Mouse (Mus musculus): ENCODE data around the gene Kctd15.

The Kctd15 gene

GRCm38 (mm10) chr7:34667874-34668273, 11.3 kb upstream of the Kctd15 start:
- in situ Hi-C loops (cut with MboI) = no loop called here

GRCm38 (mm10) chr7:34663145-34663544, 6.6 kb upstream of the Kctd15 start:
- in situ Hi-C loops (cut with MboI) = no loop called here

- in situ Hi-C loops (cut with MboI) = no loop called here
Observed at GRCm38 (mm10) chr7:34662227-34662626, 5.7 kb upstream of the Kctd15 start.

DNA sequence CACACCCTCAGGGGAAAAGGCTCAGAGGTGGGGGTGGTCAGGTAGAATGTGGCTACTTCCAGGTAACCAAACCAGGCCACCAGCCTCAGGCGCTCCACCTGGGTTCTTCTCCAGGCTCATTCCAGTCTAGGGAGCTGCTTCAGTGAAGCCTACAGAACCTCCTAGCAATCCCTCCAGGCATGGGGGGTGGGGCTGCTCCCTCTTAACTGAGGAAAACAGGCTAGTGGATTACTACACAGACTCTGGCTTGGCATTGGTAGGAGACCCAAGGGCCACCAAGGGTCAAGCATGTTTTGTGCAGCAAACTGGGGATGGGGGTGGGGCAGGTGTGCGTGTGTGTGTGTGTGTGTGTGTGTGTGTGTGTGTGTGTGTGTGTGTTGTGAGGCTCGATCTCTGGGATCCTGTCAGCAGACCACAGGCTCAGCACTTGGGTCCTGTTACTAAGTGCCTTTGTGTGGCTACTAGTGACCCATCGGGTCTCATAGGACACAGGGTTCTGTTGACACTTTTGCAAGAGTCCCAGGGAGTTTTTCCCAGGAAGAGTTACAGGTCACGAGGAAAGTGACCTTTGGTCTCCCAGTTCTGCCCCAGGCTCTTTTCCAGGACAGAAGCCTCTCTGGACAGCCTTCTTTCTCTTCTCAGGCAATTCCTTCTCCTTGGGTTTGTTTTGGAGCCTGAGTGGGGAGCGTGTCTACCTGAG, 3.0 kb upstream of the Kctd15 start:
- in situ Hi-C loops (cut with MboI) = no loop called here

- in situ Hi-C loops (cut with MboI) = no loop called here
Observed at GRCm38 (mm10) chr7:34655086-34655839, 1.3 kb downstream of the Kctd15 start.

DNA sequence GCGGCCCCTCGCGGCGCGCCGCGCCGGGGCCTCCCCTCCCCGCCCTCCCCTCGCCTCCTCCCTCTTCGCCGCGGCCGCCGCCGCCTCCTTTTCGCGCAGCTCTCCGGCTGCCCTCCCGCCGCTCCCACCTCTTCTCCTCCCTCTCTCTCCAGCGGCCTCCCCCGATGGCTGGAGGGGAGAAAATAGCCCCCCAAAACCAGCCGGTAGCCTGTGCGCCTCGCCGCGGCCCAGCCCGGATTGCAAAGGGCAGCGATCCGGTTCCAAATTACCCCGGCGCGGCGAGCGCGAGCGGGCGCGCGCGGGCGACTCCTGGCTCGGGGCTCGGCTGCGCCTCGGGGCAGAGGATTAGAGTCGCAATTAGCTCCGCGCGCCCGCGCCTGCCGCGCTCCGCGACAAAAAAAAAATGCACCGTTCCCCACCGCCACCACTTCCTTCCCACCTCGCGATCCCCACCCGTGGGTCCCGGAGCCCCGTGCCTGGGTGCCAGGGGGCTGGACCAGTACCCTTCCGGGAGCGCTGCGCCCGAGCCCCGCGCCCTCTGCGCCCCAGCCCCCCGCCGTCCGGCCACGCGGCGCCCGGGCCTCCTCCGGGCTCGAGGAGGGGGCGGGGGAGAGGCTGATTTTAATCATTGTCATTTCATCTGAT, 2.0 kb downstream of the Kctd15 start:
- in situ Hi-C loops (cut with MboI) = no loop called here

DNA sequence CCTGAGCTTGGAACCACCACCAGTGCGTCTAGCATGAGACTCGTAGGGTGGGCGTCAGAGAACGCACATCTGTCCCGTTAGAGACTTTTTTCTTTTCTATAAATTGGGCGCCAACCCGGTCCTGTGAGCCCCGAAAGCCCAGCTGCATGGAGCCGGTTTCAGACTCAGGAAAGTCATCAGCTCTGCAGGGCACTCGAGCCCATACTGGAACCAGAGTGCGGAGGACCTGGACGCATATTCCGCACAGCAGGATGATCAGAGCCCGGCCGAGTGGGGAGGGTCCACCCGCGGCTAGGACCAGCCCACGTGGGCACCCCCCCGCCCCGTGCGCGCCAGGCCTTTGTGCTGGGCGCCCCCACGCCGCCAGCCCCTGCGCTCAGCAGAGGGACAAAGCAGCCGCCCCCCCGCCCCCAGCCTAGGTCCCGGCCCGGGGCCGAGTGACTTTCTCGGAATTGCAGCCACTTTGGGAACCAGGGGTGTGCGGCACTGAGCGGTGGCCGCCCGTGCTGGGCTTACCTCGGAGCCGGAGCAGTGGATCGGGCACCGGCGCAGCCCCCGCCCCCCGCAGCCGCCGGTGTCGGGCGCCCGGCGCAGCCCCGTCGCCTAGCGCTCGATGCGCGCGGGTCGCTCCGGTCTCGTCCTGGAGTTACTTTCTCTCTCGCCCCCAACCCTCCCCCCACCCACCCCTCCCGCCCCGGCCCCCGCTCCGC, 2.6 kb downstream of the Kctd15 start:
- in situ Hi-C loops (cut with MboI) = no loop called here

- in situ Hi-C loops (cut with MboI) = no loop called here
Observed at GRCm38 (mm10) chr7:34652751-34653502, 3.6 kb downstream of the Kctd15 start.

DNA sequence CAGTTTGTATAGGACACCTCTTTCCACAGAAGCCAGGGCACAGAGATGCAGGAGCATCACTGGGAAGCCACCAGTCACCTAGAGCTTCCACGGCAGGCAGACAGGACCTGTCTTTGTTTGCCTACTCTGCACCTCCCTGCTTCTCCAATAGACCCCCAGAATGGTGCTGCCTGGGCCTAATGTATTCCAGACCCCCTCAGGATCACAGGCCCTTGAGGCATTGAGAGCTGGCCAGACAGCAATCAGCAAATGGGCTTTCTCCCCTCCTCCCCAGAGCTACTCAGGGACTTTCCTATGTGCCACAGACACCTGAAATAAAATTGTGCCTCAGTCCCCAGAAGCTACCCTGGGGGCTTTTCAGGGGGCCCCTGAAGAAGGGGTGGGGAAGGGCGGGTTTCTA, 5.2 kb downstream of the Kctd15 start:
- in situ Hi-C loops (cut with MboI) = no loop called here

DNA sequence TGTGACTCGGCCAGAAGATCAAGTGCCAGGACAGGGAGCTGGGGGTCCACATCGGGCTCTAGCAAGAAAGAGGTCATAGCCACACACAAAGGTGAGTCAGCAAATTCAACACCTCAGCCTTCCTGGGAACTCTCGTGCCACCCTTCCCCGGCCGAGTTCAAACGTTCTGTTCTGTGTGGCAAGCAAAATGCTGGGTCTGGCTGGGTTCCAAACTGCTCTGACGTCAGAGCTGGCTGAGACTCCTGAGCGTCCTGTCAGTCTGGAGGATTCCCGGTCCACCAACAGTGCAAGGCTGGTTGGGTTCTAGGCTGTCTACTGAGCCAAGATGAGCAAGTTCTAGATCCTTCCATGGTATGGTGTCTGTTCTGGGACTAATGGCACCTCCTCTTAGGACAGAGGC, 9.5 kb downstream of the Kctd15 start:
- in situ Hi-C loops (cut with MboI) = no loop called here

DNA sequence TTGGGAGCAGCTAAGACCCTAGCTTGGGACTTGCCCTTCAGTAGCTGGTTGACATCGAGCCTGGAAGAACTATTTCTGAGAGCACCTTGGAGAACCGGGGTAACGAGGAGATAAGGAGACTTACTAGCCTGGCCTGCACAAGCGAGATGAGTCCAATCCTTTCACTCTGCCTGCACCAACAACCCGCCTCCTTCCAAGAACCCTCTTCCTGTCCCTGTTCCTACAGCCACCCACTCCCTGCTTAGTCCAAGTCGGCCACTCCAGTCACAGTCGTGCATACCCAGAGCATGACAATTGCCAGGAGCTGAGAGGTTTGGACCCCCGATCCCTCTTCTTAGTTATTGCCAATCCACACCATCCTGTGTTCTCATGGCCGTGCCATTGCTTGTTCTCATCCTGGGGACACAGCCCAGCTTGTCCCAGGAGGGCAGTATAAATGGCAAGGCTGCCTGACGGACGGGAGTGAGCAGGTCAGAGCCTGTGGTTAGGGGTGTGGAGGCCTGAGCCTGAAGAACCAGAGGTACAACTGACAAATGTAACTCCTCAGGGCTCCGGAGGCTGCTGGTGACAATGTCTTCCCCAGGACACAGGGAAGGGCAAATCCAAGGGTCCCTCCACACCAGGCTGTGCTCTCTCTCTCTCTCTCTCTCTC, 10.3 kb downstream of the Kctd15 start:
- in situ Hi-C loops (cut with MboI) = no loop called here

DNA sequence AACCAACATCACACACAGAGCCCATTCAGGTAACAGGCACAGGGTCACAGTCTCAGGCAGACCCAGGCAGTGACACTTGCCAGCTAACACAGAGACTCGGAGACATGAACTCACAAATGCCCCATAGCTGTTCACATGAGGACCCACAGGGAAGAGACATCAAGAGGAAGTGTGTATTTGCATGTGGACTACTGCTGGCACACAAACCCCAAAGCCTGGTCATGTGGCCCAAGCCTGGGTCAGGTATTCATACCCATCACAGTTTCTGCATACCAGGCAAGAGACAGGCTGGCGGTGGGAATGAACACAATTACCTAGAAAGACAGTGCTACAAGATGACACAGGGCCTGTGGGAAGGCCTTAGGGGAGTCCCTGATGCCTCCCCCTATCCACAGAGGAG, 10.9 kb downstream of the Kctd15 start:
- in situ Hi-C loops (cut with MboI) = no loop called here

GRCm38 (mm10) chr7:34644591-34644990, 11.9 kb downstream of the Kctd15 start:
- in situ Hi-C loops (cut with MboI) = no loop called here

DNA sequence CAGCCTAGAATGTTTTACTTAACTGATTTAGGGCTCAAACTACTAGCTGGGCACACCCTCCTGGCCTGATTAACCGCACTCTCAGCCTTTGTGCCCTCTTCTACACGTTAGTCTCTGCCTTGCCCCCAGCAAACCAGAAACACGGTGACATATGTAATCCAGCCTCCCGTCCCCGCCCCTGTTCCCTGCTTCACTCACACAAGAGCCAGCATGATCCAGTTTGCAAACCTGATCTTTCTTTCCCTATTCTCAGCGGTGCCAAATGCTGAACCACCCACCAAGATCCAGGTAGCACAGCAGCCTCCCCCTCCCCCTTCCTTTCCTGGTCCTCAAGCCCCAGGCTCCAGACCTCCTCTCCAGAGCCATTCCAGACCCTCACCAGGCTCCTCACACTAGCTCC, 13.2 kb downstream of the Kctd15 start:
- in situ Hi-C loops (cut with MboI) = no loop called here

DNA sequence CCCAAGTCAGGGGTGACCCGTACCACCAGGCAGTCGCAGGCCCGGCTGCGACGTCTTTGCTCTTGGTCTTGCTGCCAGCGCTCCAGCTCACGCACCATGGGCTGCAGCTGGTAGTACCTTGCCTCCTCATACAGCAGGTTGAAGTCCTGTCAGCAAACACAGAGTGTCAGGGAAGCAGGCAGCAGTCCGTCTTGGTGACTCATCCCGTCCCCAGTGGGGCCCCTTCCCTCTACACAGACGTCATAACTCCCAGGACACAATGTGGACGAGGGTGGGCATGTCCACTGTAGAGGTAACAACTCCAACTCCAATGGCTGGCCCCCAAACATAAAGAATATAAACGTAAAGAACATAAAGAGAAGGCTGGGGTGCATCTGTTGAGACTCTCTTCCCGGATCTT, 14.6 kb downstream of the Kctd15 start:
- in situ Hi-C loops (cut with MboI) = no loop called here

- in situ Hi-C loops (cut with MboI) = no loop called here
Observed at GRCm38 (mm10) chr7:34639798-34640197, 16.7 kb downstream of the Kctd15 start.

DNA sequence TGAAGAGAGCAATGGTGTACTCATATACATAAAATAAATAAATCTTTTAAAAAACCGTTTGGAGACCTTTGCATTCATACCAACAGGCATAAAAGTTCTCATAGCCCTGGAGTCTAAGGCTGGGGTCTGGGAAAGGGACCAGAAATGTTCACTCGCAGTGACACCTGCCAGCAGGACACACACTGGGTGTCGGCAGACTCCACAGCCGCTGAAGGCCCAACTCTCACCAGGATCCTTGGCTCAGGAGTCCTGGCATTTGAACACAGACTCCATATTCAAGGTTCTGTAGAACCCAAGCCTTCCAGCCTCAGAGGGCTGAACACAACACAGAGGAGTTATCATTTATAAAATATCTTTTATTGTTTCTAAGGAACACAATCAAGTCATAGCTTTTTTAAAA, 19.9 kb downstream of the Kctd15 start:
- in situ Hi-C loops (cut with MboI) = no loop called here

- in situ Hi-C loops (cut with MboI) = no loop called here
Observed at GRCm38 (mm10) chr7:34632966-34633742, 23.4 kb downstream of the Kctd15 start.

DNA sequence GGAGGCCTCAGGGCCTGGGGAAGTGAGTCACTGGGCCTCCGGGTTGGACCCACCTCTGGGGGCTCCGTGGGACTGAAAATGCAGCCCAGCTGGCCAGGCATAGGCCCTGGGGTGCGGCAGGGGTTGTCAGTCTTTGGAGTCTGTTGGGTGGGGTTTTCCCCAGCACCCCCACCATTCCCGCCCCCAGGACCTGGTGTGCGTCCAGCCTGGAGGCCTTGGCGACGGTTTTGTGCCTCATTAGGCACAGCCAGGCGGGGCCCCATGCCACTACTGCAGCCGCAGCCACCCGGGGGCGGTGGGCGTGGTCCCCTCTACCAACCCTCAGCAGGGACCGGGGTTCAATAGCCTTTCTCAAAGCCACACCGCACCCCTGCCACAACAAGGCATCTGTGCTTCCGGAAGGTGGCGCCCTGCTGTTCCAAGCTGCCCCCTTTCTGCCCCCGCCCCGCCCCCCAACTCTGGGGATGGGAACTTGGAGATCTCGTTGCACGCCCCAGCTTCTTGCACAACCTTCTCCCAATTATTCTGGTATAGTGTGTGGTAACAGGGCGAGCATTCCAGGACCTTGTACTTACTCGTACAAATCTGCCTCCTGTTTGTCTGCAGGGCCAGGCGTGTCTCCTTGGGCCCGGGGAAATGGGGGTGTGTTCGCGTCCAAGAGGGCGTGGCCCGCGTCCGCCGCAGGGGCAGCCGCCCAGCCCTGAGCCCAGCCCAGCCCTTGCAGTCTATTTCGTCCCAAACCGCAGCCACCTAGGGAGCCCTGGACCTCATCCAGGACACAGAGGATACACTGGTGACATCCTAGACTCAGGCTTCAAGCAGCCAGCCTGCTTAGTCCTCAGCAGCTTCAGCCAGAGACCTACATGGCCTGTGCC, 26.1 kb downstream of the Kctd15 start:
- in situ Hi-C loops (cut with MboI) = no loop called here
